Mouse (Mus musculus): ENCODE measurements around the gene Dmrta2. TPM values are rescaled to one million over a fixed set of nuclear protein-coding genes. Genes with fewer than 3 reads are reported as not detected.

Gene Dmrta2
- total RNA-seq, 2 experiments from 2014 or later = not detected

- ATAC-seq (replicated peaks; ENCODE audit: low FRiP score, poor library complexity, severe bottlenecking) = no peak
These were observed 410 bp downstream of the Dmrta2 start for GRCm38 (mm10) chr4:109978068-109978857.

- no peak for ATAC-seq (replicated peaks; ENCODE audit: low FRiP score, poor library complexity, severe bottlenecking)
These were observed 1.0 kb downstream of the Dmrta2 start for GRCm38 (mm10) chr4:109978858-109979340.

DNA sequence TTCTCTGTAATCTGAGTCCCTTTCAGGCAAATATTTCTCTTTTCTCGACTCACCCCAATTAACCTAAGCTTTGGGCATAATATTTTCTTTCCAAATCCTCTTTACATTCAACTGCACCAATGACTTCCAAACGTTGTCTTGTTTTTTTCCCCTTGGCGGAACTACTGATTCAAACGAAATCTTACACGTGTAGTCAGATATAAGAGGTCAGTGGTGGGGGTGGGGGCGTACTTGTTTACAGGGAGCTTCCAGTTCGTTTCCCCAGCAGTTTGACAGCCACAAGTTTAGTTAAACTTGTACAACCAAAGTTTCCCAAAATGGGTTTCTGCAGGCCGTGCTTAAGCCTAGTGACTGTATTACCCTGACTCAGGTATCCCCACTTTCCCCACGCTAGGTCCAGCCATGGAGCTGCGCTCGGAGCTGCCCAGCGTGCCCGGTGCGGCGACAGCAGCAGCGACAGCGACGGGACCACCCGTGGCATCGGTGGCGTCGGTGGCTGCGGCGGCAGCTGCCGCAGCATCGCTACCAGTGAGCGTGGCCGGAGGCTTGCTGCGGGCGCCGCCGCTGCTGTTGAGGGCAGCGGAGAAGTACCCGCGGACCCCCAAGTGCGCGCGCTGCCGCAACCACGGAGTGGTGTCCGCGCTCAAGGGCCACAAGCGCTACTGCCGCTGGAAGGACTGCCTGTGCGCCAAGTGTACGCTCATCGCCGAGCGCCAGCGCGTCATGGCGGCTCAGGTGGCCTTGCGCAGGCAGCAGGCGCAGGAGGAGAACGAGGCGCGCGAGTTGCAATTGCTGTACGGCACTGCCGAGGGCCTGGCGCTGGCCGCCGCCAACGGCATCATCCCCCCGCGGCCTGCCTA is 1.8 kb downstream of the Dmrta2 start:
- no peak for ATAC-seq (replicated peaks; ENCODE audit: low FRiP score, poor library complexity, severe bottlenecking)

DNA sequence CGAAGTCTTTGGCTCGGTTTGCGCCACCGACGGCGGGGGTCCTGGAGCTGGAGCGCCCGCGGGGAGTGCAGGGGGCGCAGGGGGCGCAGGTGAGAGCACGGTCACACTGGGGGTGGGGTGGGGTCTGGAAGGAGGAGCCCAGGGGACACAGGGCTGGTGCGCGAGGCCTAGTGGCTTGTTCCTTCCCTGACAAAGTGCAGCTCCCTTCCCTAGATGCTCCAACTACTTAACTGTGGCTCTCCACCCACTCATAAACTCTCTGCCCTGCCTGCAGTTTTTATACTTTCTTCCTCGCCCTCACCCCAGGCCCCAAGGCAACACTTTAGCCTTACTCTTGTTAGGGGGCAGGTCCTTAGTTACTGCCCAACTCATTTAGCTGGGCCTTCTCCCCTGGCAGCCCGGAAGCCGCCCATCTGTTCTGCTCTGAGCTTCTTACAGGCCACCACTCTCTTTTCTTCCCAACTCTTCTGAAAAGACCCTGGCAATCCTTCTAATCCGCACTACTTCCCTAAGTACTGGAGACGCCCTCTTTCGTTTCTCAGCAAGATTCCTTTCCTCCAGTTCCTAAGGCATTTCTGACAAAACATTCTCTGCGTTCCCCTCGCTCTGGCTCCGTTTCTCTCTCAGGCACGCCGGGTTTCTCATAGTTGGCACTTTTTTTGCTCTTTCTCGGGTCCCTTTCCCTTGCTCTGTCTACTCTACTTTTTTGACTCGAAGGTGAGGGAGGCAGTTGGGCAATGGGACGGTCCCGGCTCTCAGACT is 2.6 kb downstream of the Dmrta2 start:
- no peak for ATAC-seq (replicated peaks; ENCODE audit: low FRiP score, poor library complexity, severe bottlenecking)

DNA sequence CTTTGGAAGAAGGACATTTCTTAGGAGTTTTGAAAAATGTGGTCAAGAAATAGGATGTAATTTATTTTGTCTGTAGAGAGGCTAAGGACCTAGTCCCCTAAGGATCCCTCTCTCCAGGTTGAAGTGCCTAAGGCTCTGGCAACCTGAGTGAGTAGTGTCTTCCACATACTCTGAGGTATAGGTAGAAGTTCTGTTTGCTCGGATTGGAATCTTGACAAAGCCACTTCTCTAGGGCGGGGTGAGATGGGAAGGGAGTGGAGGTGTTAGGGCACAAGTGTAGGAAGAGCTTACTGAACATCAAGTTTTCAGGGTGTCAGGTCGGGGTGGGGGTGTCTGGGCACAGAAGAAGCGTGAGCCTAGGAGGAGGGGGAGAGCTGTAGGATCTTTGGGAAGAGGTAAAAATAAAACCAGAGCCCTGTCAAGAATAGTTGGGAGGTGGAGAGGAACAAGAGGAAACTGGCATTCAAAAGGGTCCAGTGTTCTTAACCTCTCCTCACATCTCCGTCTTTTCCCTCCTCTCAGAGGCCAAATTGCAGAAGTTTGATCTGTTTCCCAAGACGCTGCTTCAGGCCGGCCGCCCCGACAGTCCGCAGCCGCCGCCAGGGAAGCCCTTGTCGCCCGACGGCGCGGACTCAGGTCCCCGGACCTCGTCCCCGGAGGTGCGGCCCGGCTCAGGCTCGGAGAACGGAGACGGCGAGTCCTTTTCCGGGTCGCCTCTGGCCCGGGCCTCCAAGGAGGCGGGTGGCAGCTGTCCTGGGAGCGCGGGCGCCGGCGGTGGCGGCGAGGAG is 3.4 kb downstream of the Dmrta2 start:
- ATAC-seq (replicated peaks; ENCODE audit: low FRiP score, poor library complexity, severe bottlenecking) = no peak

DNA sequence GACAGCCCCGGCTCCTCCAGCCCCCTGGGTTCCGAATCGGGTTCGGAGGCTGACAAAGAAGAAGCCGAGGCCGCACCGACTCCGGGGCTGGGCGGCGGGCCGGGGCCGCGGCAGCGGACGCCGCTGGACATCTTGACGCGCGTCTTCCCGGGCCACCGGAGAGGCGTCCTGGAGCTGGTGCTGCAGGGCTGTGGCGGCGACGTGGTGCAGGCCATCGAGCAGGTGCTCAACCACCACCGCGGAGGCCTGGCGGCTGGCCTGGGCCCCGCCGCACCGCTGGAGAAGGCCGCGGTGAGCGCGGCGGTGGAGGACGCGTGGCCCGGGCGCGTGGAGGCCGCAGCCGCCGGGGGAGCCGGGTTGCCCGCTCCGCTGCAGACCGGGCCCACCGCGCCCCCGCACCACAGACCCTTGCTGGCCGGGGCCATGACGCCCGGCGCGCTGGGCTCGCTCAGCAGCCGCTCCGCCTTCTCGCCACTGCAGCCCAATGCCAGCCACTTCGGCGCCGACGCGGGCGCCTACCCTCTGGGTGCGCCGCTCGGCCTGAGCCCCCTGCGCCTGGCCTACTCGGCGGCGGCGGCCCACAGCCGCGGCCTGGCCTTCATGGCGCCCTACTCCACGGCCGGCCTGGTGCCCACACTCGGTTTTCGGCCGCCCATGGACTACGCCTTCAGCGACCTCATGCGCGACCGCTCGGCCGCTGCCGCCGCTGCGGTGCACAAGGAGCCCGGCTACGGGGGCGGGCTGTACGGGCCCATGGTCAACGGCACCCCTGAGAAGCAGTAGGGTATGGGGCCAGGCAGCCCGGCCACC is 4.2 kb downstream of the Dmrta2 start:
- no peak for ATAC-seq (replicated peaks; ENCODE audit: low FRiP score, poor library complexity, severe bottlenecking)

DNA sequence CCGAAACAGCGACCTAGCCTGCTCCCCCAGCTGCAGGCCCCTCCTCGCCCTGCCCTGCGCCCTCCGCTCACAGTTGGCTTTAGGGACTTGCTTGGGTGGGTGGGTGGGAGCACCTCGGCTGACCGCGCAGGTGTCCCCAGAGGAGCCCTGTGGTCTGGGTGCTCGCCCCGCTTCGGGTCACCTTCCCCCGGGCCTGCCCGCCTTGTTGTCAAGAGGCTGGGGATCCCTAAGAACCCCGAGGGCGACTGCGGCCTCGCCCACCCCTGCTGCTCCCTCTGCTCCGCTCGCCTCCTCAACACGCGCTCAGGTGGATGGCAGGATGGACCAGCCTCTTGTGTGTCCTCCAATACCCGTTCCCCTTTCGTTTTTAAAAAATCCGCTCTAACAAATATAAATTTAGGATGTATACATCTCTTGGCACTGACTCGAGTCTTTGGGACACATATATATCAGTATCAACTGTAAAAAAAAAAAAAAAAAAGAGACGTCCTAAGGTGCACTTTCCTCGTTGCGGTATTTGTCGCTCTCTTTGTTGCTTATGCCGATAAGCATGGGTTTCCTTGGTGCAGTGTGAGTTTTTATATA is 4.9 kb downstream of the Dmrta2 start:
- no peak for ATAC-seq (replicated peaks; ENCODE audit: low FRiP score, poor library complexity, severe bottlenecking)

- no peak for ATAC-seq (replicated peaks; ENCODE audit: low FRiP score, poor library complexity, severe bottlenecking)
These were observed 5.6 kb downstream of the Dmrta2 start for GRCm38 (mm10) chr4:109983281-109984001.

GRCm38 (mm10) chr4:109984011-109984411 is 6.2 kb downstream of the Dmrta2 start:
- no peak for ATAC-seq (replicated peaks; ENCODE audit: low FRiP score, poor library complexity, severe bottlenecking)

- no peak for ATAC-seq (replicated peaks; ENCODE audit: low FRiP score, poor library complexity, severe bottlenecking)
These were observed 6.9 kb downstream of the Dmrta2 start for GRCm38 (mm10) chr4:109984496-109985423.

DNA sequence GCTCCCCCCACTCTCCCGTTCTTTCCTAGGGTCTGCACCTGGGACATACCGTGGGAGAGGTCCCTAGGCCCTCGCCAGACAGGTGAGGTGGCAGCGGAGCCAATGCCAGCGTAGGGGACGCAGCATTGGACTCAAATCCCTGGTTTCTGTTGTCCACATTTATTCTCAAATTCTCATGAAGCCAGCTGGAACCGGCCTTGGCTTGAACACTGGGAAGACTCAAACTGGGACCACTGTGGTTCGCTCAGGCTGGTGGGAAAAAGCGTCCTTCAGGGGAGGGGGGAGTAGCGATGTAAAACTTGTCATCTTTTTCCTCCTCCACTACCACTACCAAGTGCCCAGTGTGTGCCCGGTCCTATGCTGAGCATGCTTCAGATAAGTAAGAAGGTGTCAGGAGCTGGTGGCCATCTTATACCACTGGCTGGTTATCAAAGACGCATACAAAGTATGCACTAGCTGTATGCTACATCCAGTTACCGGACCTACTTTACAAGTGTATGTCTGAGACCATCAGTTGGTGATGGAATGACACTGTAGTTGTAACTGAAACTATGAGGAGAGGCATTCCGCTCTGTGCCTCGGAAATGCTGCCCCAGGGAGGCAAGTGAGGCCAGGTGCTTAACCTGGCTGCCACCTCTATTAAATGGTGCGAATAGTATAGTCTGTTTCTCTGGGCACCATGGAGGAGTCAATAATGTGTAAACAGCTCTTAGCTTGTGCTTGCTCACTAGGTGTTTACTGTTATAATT is 7.7 kb downstream of the Dmrta2 start:
- ATAC-seq (replicated peaks; ENCODE audit: low FRiP score, poor library complexity, severe bottlenecking) = no peak

GRCm38 (mm10) chr4:109986301-109986700 is 8.4 kb downstream of the Dmrta2 start:
- ATAC-seq (replicated peaks; ENCODE audit: low FRiP score, poor library complexity, severe bottlenecking) = no peak

GRCm38 (mm10) chr4:109986748-109987355 is 9.0 kb downstream of the Dmrta2 start:
- ATAC-seq (replicated peaks; ENCODE audit: low FRiP score, poor library complexity, severe bottlenecking) = no peak

DNA sequence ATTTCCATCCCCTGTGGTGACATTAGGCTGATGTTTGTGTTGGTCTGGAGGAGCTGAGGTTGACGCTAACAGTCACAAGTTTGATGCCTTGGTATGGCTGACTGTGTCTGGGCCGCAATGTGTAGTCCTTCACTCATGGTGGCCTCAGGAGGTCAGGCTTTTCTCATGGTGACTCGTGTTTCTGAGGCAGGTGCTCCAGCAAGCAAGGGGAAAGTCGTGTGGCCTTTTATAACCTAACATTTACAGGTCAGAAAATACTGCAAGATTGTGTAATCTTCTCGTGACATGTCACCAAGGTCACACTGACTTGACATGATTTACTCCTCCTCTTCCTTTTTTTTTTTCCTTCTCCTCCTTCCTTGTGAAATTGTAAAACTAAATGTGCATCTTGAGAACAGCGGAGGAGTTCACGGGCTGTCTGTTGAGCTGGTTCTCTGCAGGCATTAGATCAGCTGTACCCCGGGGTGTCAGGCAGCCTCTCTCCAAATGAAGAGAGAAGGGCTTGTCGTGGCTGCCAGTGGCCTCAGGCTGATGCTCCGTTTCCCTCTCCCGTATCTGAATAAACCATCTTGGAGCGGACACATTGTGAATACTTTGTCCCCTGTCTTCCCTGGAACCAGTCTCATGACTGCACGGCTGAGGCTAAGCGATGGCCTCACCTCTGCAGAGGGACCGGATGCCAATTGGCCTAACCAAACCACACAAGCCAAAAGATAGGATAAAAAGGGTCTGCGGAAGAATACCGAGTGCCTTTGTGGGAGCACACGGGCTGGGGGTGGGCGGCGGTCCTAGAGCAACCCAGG is 9.9 kb downstream of the Dmrta2 start:
- ATAC-seq (replicated peaks; ENCODE audit: low FRiP score, poor library complexity, severe bottlenecking) = no peak

DNA sequence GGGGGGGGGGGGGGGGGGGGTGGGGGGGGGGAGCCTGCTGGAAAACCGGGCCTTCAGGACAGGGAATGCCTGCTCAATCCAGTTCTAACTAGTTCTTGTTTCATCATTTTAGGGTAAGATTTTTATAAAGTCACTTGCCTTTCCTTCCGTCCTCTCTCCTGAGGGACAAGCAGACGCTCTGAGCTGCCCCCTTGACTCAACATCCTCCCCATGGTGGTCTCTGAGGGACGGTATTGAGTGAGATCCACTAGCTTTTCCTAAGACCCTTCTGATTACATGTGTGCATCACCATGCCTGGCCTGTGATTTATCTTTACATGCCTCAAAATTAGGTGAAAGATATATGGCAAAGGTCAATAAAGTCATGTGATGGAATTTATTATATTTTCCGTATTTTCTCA is 10.6 kb downstream of the Dmrta2 start:
- no peak for ATAC-seq (replicated peaks; ENCODE audit: low FRiP score, poor library complexity, severe bottlenecking)
